Mouse (Mus musculus) lung, postnatal 0 days (tissue): ENCODE measurements at regions not wholly inside any gene's neighbourhood (a gene's known extent, or its start where the extent isn't known, plus 50 kb on each side); places are given as distances from the start of the nearest gene placed in this dataset.

Source experiments
- CTCF ChIP-seq: IDR thresholded peaks from 2 replicates; pipeline ENCODE4 v1.5.1; 2016; ENCODE audit warnings: antibody characterized with exemption, mild to moderate bottlenecking
- EP300 ChIP-seq: IDR thresholded peaks from 2 replicates; pipeline ENCODE4 v1.6.1; 2016; ENCODE audit warnings: antibody characterized with exemption, mild to moderate bottlenecking, control low read depth

DNA sequence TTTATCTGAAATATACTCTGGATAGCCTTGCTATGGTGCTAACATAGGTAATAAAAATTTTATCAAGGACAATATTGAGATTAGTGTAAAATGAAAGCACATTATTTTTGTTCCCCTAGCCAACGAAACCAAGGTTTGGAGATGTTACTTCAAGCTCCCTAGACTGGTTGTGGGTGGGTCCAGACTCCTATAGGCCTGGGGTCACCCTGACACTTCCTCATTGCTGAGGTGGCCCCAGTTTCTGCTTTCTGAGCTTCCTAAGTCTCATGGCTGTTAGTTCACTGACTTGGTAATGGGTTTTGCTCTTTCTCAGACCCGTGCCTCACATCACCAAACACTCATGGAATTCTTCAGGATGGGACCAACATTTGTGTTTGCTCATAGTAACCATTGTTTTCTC, 49.9 kb upstream of the Dkk2 start:
- TF ChIP-seq CTCF (no peak), EP300 (no peak)
